In the genomic region with DNA sequence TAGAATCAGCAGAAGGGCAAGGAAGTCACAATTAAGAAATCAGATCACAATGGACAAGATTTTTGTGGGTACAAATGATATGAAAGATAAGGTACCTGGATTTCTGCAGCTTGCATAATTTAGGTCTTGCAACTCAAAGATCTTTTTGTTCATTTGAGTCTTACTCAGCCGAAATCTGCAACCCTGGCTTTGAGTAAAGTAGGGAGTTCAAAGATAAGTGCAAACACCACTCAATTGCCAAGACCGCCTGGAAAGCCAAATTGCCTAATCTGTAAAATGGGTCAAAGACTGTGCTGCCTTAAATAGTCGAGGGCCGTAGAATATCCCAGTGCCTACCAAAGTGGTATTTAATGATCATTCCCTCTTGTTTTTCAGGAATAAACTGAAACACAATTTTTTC, we compare ENCODE assay signal across 11 mouse cellular contexts. TPM values are rescaled to one million over a fixed set of nuclear protein-coding genes. Genes with fewer than 3 reads are reported as not detected.
DNase-seq lines count a peak whose midpoint lies in the region; ATAC-seq and TF ChIP-seq lines count a peak whose summit lies in the region.
"Had no signal": no experiment of that assay in that cellular context is flagged by ENCODE, and none has a peak within 500 bp of the region (broad histone marks: within the 10 kb centered on the region; RNA-seq: fewer than 3 reads in every experiment).

No protein-coding gene starts in this region.

- no peak overlapping the region; the same call in 1 of the 2 replicates for H3K4me3 ChIP-seq in heart, embryonic 16.5 days (ENCODE audit: low read length)
- H3K4me3 ChIP-seq in liver, embryonic 12.5 days, result no peak overlapping the region
- H3K4me3 ChIP-seq in liver, embryonic 11.5 days (ENCODE audit: low read depth, low read length), result no peak overlapping the region
- H3K4me3 ChIP-seq in MEL (ENCODE audit: control insufficient read depth in 1 of 2, insufficient read depth in 1 of 2, low read depth in 2 of 2, low read length in 2 of 2), result no peak overlapping the region
- H3K4me3 ChIP-seq in liver, embryonic 14.5 days (ENCODE audit: insufficient read depth in 1 of 2, low read depth in 2 of 2, low read length in 2 of 2), result no peak overlapping the region

- H3K27me3 ChIP-seq in heart, embryonic 16.5 days (ENCODE audit: control insufficient read depth, insufficient read depth, low read length), result no peaks in the 10 kb centered on the region
- no peaks in the 10 kb centered on the region for H3K27me3 ChIP-seq in liver, embryonic 12.5 days (replicated peaks)
- no peaks in the 10 kb centered on the region for H3K27me3 ChIP-seq in liver, embryonic 11.5 days (replicated peaks; ENCODE audit: control insufficient read depth, insufficient read depth, low read length)
- peaks cover 4 to 21% of the 10 kb centered on the region in 2 experiments for H3K27me3 ChIP-seq in MEL (ENCODE audit: control insufficient read depth in 1 of 2, insufficient read depth in 2 of 2, low read length in 2 of 2)
- no peaks in the 10 kb centered on the region for H3K27me3 ChIP-seq in liver, embryonic 14.5 days (ENCODE audit: control insufficient read depth, insufficient read depth, low read length)
- H3K27me3 ChIP-seq: embryonic facial prominence, embryonic 15.5 days; lung, embryonic 15.5 days had no signal

- H3K79me2 ChIP-seq in MEL (ENCODE audit: control insufficient read depth, insufficient read depth, low read length, poor library complexity), result peaks cover 4% of the 10 kb centered on the region

- peaks cover 7% of the 10 kb centered on the region; the same call in 1 of the 2 replicates for H3K4me1 ChIP-seq in heart, embryonic 16.5 days (ENCODE audit: control insufficient read depth, insufficient read depth, low read length)
- H3K4me1 ChIP-seq in liver, embryonic 12.5 days, result peaks cover 20% of the 10 kb centered on the region
- peaks cover 6% of the 10 kb centered on the region; the same call in 1 of the 2 replicates for H3K4me1 ChIP-seq in liver, embryonic 11.5 days (replicated peaks; ENCODE audit: control insufficient read depth, insufficient read depth, low read length)
- H3K4me1 ChIP-seq in MEL (ENCODE audit: control insufficient read depth in 1 of 2, insufficient read depth in 2 of 2, low read length in 2 of 2), result peaks cover 5 to 18% of the 10 kb centered on the region in 2 experiments
- peaks cover 7 to 8% of the 10 kb centered on the region in 2 experiments; a peak in 3 of 4 replicates for H3K4me1 ChIP-seq in liver, embryonic 14.5 days (replicated peaks; ENCODE audit: control insufficient read depth in 2 of 2, insufficient read depth in 2 of 2, low read length in 1 of 2)

- WGBS in heart, embryonic 16.5 days, result 87% methylated on average over 4 of the region's 4 CpGs
- WGBS in liver, embryonic 12.5 days (ENCODE audit: insufficient replicate concordance), result 69% methylated on average over 4 of the region's 4 CpGs
- WGBS in liver, embryonic 11.5 days, result 83% methylated on average over 4 of the region's 4 CpGs
- WGBS in liver, embryonic 14.5 days (ENCODE audit: insufficient replicate concordance), result 57% methylated on average over 4 of the region's 4 CpGs

- H3K27ac ChIP-seq in heart, embryonic 16.5 days (ENCODE audit: low read length), result no peak overlapping the region
- H3K27ac ChIP-seq in liver, embryonic 12.5 days, result no peak overlapping the region
- no peak overlapping the region for H3K27ac ChIP-seq in liver, embryonic 11.5 days (ENCODE audit: low read depth, low read length)
- no peak overlapping the region for H3K27ac ChIP-seq in MEL (ENCODE audit: control insufficient read depth, low read depth, low read length)
- no peak overlapping the region for H3K27ac ChIP-seq in liver, embryonic 14.5 days
- H3K27ac ChIP-seq: embryonic facial prominence, embryonic 15.5 days; forebrain, embryonic 12.5 days; lung, embryonic 15.5 days had no signal

- no peak for TF ChIP-seq RAD21 in MEL (IDR thresholded peaks at IDR 0.05; ENCODE audit: low read depth, low read length)

- H3K36me3 ChIP-seq in heart, embryonic 16.5 days (ENCODE audit: control insufficient read depth, insufficient read depth), result no peaks in the 10 kb centered on the region
- no peaks in the 10 kb centered on the region for H3K36me3 ChIP-seq in liver, embryonic 12.5 days
- H3K36me3 ChIP-seq in liver, embryonic 11.5 days (ENCODE audit: control insufficient read depth, insufficient read depth, low read length), result no peaks in the 10 kb centered on the region
- peaks cover 0 to 13% of the 10 kb centered on the region in 2 experiments; a peak in 2 of 4 replicates for H3K36me3 ChIP-seq in MEL (ENCODE audit: control insufficient read depth in 1 of 2, insufficient read depth in 2 of 2, low read length in 2 of 2)
- no peaks in the 10 kb centered on the region for H3K36me3 ChIP-seq in liver, embryonic 14.5 days (replicated peaks; ENCODE audit: control insufficient read depth, insufficient read depth, low read depth)
- H3K36me3 ChIP-seq: embryonic facial prominence, embryonic 15.5 days; forebrain, embryonic 12.5 days; lung, embryonic 15.5 days had no signal

- no peaks in the 10 kb centered on the region for H3K9me3 ChIP-seq in heart, embryonic 16.5 days (replicated peaks; ENCODE audit: control insufficient read depth, low read length)
- no peaks in the 10 kb centered on the region for H3K9me3 ChIP-seq in liver, embryonic 12.5 days (replicated peaks)
- no peaks in the 10 kb centered on the region for H3K9me3 ChIP-seq in liver, embryonic 11.5 days (ENCODE audit: control insufficient read depth, low read length)
- H3K9me3 ChIP-seq in MEL (replicated peaks; ENCODE audit: insufficient read depth, low read length), result no peaks in the 10 kb centered on the region
- no peaks in the 10 kb centered on the region for H3K9me3 ChIP-seq in liver, embryonic 14.5 days (ENCODE audit: control insufficient read depth, low read length)
- H3K9me3 ChIP-seq: embryonic facial prominence, embryonic 15.5 days; forebrain, embryonic 12.5 days; lung, embryonic 15.5 days had no signal

- no peak overlapping the region for H3K9ac ChIP-seq in heart, embryonic 16.5 days (ENCODE audit: low read length)
- H3K9ac ChIP-seq in liver, embryonic 12.5 days, result no peak overlapping the region
- no peak overlapping the region for H3K9ac ChIP-seq in liver, embryonic 11.5 days (ENCODE audit: low read depth, low read length)
- H3K9ac ChIP-seq in MEL (ENCODE audit: control insufficient read depth, low read depth, low read length, poor library complexity, severe bottlenecking), result no peak overlapping the region
- H3K9ac ChIP-seq in liver, embryonic 14.5 days (replicated peaks), result no peak overlapping the region

- no peak for DNase-seq in heart, adult 9 months (ENCODE audit: low spot score in 2 of 2)
- DNase-seq in liver, embryonic 11.5 days (ENCODE audit: low spot score), result no peak
- DNase-seq in MEL (ENCODE audit: low read depth, low spot score), result no peak
- DNase-seq in liver, embryonic 14.5 days (ENCODE audit: low read depth in 3 of 3, low spot score in 3 of 3), result no peak
- no peak for DNase-seq in retina, postnatal 1 day

- TF ChIP-seq CTCF in MEL (IDR thresholded peaks at IDR 0.05 in 2 of 3, conservative IDR thresholded peaks at IDR 0.05 in 1 of 3; ENCODE audit: control insufficient read depth in 1 of 3, insufficient read depth in 1 of 3, low read depth in 2 of 3, low read length in 3 of 3, poor library complexity in 1 of 3, severe bottlenecking in 1 of 3), result no peak
- TF ChIP-seq CTCF in liver, embryonic 14.5 days (IDR thresholded peaks at IDR 0.05; ENCODE audit: low read depth), result no peak

- peak overlapping the region; percentile 95; the same call in 1 of the 2 replicates for H3K4me2 ChIP-seq in heart, embryonic 16.5 days (ENCODE audit: low read depth, low read length)
- peak overlapping the region; percentile 92 for H3K4me2 ChIP-seq in liver, embryonic 12.5 days
- no peak overlapping the region for H3K4me2 ChIP-seq in liver, embryonic 11.5 days
- H3K4me2 ChIP-seq in liver, embryonic 14.5 days (ENCODE audit: low read depth), result peak overlapping the region; percentile 91

- no peak for TF ChIP-seq POLR2A in MEL (IDR thresholded peaks at IDR 0.05; ENCODE audit: control insufficient read depth in 1 of 2, insufficient read depth in 1 of 2, low read depth in 1 of 2, low read length in 2 of 2, poor library complexity in 1 of 2)

- ATAC-seq in heart, embryonic 16.5 days (replicated peaks; ENCODE audit: extremely low read depth, insufficient read depth, low FRiP score), result no peak
- no peak for ATAC-seq in liver, embryonic 12.5 days
- no peak for ATAC-seq in liver, embryonic 11.5 days (replicated peaks; ENCODE audit: low FRiP score)
- no peak for ATAC-seq in liver, embryonic 14.5 days (ENCODE audit: insufficient read depth)

- 0 out of 4 replicates have a peak, but pooled peaks of 1 of the 2 experiments have one; percentile 5 for TF ChIP-seq EP300 in MEL (IDR thresholded peaks at IDR 0.05; ENCODE audit: low read depth in 1 of 2, low read length in 2 of 2)
- TF ChIP-seq EP300 in liver, embryonic 14.5 days (IDR thresholded peaks at IDR 0.05; ENCODE audit: low read depth), result no peak

TF ChIP-seq in MEL, 35 proteins besides CTCF, POLR2A, EP300 and RAD21:
- 0 out of 2 replicates have a peak, but pooled peaks have one; percentile 13 for TF ChIP-seq ETS1 (IDR thresholded peaks at IDR 0.05; ENCODE audit: low read depth, low read length)
- TF ChIP-seq RCOR1 (IDR thresholded peaks at IDR 0.05; ENCODE audit: low read depth, low read length), result peak; percentile 75
- no peak for TF ChIP-seq MYB (IDR thresholded peaks at IDR 0.05; ENCODE audit: low read depth, low read length)

RNA-seq across cellular contexts. Expression of a gene that starts 0.7 kb away (rescaled TPM):
- 7.3 and 8.3 TPM in 2 replicates for polyA plus RNA-seq in heart, embryonic 16.5 days (2015; fragmentation: Nextera tagmentation; extraction: Ambion mirVana)
- 11.0 and 11.5 TPM in 2 replicates for polyA plus RNA-seq in liver, embryonic 12.5 days (2016; fragmentation: Nextera tagmentation; extraction: Ambion mirVana)
- 13.9 and 14.5 TPM in 2 replicates for polyA plus RNA-seq in liver, embryonic 11.5 days (2014; fragmentation: Nextera tagmentation; extraction: Ambion mirVana)
- total RNA-seq in MEL (2012; rRNA removed), result 6.4 and 7.3 TPM in 2 replicates
- 10 to 100 TPM in 1 of 2 experiments, not detected in 1; 10.2 TPM for polyA plus RNA-seq in MEL (2012; ENCODE audit: insufficient read depth in 1 of 2, insufficient read length in 2 of 2, low read depth in 1 of 2, low replicate concordance in 2 of 2, missing spikeins in 1 of 2)
- 3.6 and 5.1 TPM in 2 replicates for polyA plus RNA-seq in liver, embryonic 14.5 days (2012; rRNA removed)
- polyA plus RNA-seq in liver, embryonic 14.5 days (2014; fragmentation: Nextera tagmentation; extraction: Ambion mirVana), result 4.3 TPM in 2 replicates

RNA-seq across cellular contexts. Expression of a gene that starts 26.8 kb away (rescaled TPM):
- 9.8 and 13.4 TPM in 2 replicates for polyA plus RNA-seq in heart, embryonic 16.5 days (2015; fragmentation: Nextera tagmentation; extraction: Ambion mirVana)
- 0.43 and 0.55 TPM in 2 replicates for polyA plus RNA-seq in liver, embryonic 12.5 days (2016; fragmentation: Nextera tagmentation; extraction: Ambion mirVana)
- 1.3 and 1.5 TPM in 2 replicates for polyA plus RNA-seq in liver, embryonic 11.5 days (2014; fragmentation: Nextera tagmentation; extraction: Ambion mirVana)
- total RNA-seq in MEL (2012; rRNA removed), result not detected in 2 replicates
- not detected for polyA plus RNA-seq in MEL (2012; ENCODE audit: insufficient read depth in 1 of 2, insufficient read length in 2 of 2, low read depth in 1 of 2, low replicate concordance in 2 of 2, missing spikeins in 1 of 2)
- polyA plus RNA-seq in liver, embryonic 14.5 days (2012; rRNA removed), result 0.13 TPM in 2 replicates
- 0.18 and 0.24 TPM in 2 replicates for polyA plus RNA-seq in liver, embryonic 14.5 days (2014; fragmentation: Nextera tagmentation; extraction: Ambion mirVana)
- polyA plus RNA-seq: CD4-positive, CD25-positive, alpha-beta regulatory T cell, adult 4 months had no signal
